Mouse (Mus musculus) cerebellum, adult 9-11 months (tissue): ENCODE measurements around the gene Pdlim7.

ENCODE experiments used
- DNase-seq: peaks from one replicate; pipeline ENCODE4 v3.0.0; 2022

The Pdlim7 gene

DNA sequence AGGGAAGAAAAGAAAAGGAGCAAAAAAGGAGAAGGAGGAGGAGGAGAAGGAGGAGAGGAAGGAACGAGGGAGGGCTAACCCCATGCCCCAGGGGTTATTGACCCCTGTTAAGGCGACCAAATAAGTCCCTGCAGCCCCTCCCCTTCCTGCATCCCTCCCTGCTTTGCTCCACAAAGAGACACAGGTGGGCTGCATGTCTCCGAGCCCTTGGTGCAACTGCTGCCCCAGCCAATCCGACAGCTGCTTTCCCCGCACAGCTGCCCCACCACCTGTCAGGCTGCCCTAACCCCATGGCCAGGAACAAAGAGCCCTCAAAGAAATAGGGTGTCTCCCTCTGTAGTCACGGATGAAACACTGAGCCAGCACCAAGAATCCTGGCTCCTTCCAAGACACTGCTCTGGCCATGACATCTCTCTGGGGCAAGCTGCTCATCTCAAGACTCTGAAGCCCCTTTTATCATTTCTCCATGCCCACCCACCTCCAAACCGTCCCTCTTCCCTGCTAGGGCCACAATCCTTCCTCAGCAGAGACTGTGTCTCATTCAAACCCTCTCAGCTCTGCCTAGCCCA, 28.9 kb downstream of the Pdlim7 start:
- DNase-seq, result no peak

DNA sequence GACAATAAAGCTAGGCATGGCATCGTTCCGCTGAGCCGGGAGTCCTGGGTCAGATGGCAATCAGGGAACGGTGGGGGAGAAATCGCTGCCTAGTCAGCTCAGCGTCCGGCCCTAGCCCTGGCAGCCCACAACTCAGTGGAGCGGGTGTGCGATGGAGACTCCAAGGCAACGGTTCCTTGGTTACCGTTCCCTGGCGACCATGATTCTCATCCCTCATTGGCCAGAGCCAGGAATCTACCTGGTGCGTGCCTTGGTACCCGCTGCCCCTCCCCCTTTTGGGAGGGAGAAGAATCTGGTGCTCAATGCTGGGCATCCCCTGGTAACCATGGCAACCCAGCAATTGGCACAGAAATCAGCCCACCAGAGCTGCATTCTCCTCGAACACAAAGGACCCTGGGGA, 29.9 kb downstream of the Pdlim7 start:
- DNase-seq, result no peak

DNA sequence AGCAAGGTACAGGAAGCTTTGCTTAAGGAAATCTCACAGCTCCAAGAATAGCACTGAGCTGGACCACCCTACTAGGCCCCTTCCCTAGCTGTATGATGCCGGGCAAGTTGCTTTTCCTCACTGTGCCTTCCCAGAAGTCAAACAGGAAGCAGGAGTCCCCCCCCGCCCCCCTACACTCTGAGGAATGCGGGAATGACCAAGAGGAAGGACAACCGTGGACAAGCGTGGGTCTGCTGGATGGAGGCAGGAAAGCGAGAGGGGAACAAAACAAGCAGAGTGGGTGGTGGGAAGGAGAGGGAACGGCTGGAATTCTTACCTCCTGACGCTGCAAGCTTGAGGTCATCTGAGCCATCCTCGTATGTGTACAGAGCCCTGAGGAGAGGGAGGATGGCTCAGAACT, 30.4 kb downstream of the Pdlim7 start:
- DNase-seq, result no peak

DNA sequence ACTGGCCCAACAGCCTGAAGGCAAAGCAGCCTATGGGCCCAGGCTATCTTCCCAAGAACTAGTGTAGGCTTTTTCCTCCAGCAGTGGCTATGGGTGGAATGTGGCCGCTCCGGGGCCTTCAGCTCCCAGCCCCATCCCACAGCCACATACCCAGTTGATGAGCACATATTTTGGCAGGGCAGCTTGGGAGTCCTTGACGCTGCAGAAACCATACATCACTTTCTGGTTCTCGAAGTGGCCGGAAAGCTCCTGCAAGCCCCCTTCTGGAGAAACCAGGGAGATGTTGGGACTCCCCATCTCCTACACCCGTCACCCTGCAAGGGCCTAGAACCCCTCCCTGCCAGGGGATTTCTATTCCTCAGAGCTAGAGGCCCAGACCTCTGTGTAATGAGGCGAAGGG, 30.9 kb downstream of the Pdlim7 start:
- no peak for DNase-seq

DNA sequence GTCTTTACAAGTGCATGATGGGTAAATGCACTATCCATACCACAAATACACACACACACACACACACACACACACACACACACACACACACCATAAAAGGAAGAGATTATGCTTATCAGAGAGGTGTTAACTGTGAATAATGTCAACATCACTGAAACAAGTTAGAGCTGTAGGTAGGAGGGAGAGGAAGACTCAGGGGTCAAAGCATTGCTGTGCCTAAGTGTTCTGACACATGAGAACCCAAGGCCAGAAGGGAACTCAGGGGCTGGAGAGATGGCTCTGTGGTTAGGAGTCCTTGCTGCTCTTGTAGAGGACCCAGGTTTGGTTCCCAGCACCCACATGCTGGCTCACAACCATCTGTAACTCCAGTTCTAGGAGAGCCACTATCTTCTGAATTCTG, 33.5 kb downstream of the Pdlim7 start:
- DNase-seq, result no peak

GRCm38 (mm10) chr13:55479008-55479407, 34.5 kb downstream of the Pdlim7 start:
- DNase-seq, result no peak

GRCm38 (mm10) chr13:55478036-55478435, 35.4 kb downstream of the Pdlim7 start:
- no peak for DNase-seq

DNA sequence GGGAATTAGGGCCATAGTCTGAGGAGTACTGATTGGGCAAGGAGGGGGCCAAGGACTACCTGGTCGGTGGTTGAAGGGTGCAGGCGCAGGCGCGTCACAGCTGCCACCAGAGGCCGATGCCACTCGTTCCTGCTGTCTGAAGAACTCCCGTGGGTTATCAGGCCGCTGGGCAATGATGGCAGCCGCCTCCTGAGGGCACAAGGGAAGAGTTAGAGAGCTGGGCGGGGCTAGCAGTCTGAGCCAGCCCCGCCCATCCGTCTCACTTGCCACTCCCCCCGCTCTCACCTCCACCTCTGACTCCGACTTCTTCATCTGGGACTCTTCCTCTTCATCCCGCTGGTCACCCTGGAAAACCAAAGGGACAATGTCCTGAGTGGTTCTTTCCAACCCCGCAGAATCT, 36.0 kb downstream of the Pdlim7 start:
- no peak for DNase-seq

DNA sequence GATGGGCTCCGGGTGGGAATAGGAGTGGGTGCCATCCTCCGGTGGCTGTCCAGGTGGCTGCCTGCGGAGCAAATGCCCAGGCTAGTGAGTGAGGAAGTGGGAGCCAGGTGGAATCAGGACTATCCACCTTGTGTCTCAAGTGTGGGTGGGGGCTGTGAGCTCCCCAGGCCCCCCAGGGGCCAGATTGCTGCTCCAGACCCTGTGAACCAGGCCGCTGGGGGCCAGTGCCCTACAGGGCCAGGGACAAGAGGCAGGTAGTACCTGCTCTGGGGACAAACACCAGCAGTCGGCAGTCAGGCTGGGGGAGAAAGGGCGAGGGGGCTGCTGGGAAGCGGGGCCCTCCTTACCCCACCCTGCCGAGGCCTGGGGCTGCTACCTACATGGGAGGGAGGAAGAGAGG, 37.2 kb downstream of the Pdlim7 start:
- no peak for DNase-seq

GRCm38 (mm10) chr13:55475750-55476149, 37.7 kb downstream of the Pdlim7 start:
- no peak for DNase-seq

GRCm38 (mm10) chr13:55474621-55475069, 38.8 kb downstream of the Pdlim7 start:
- peak; percentile 57 for DNase-seq

DNA sequence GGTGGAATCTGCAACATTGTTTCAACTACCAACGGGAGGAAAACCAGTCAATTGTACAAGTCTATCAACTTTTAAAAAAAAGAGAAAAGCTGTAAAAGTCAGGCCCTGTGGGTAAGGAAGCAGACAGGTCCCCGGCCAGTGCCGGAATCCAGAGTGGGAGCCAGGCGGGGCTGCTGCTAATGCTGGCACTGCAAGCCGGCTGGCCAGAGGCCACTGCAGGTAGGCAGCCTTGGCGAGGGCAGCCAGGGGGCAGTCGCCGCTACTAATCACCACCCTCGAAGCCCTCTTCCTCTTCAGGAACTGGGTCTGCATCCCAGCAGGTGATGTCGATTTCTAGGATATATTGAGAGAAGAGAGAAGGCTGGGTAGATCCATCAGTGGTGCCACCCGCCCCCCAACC, 39.5 kb downstream of the Pdlim7 start:
- DNase-seq, result no peak

- DNase-seq, result no peak
Observed at GRCm38 (mm10) chr13:55473076-55473831, 40.2 kb downstream of the Pdlim7 start.

GRCm38 (mm10) chr13:55472132-55473022, 41.1 kb downstream of the Pdlim7 start:
- DNase-seq, result peak; percentile 74

- DNase-seq, result no peak
Observed at GRCm38 (mm10) chr13:55471819-55472131, 41.7 kb downstream of the Pdlim7 start.

DNA sequence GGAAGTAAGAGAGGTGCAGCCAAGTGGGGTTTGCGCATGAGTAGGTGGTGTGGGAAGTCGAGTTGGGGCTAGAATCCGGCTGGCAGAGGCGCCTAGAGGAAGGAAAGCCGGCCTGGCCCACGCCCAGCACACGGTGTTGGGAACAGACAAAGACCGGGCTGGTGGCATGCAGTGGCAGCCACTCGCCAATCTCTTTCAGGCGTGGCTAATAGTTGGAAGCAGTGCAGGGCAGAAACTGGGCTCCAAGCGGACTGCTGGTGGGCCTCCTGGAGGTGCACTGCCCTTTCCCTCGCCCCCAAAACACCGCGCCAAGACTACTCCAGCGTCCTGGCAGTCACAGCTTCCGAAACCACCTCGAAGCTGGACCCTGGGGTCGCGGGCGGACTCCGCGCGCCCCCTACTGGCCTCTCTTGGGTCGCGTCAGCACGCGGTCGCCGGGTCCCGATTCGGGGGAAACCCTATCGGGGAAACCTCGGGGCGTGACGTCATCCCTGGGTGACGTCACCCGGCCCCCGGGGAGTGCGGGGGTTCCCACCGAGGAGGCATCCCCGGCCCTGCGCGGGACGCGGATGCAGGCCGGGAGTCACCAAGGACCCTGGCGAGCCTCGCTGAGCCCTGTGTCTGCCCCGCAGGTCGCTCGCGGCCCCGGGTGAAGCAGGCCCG, 42.2 kb downstream of the Pdlim7 start:
- DNase-seq, result peak; percentile 84

GRCm38 (mm10) chr13:55470372-55470771, 43.1 kb downstream of the Pdlim7 start:
- peak; percentile 90 for DNase-seq

DNA sequence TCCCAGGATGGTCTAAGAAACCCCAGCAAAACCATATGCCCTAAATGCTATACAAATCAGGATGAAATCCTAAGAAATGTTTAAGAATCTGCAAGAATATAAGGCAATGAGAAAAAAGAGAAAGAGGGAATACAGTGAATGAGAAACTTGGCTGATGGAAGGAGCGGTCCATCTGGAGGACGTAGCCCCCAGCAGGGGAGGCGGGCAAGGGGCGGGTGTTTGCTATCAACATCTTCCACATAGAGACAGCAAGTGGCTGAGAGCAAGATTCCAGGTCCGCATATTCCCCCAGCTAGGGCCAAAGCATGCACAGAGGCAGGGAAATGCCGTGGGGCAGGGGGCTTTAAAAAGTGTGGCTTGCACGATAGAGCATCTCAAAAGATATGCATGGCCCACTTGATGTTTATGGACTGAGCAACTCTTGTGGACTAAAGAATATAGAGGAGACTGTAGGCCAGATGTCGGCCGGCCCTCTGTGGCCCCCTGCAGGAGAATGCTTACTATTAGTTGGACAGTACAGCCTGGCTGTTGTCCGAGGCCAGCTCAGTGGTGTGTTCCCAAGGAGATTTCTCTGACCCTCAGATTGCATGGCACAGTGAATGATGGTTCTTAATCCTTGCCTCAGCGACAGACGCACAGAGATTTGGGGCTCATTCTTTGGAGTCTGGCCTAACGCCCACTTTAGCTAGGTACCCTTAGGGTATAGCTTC, 44.5 kb downstream of the Pdlim7 start:
- DNase-seq, result no peak

GRCm38 (mm10) chr13:55465830-55466440, 47.5 kb downstream of the Pdlim7 start:
- peak; percentile 16 for DNase-seq

DNA sequence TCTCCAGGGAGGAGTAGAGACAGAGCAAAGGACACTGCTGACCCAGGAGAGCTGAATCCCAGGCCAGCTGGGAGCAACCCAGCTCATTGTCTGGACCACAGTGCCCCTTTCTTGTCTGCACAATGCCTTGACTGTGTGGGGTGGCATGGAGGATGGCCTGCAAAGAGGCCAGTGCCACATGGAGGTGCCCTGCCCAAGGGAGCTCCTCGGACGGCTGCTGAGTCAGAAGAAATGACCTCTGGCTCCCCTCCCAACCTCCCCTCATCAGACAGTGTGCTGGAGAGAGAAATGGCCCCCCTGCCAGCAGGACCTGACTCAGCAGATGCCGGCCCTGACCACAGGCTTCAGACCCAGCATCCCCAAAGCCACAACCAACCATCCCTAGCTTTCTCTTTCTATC, 48.3 kb downstream of the Pdlim7 start:
- no peak for DNase-seq

- peak; percentile 67 for DNase-seq
Observed at GRCm38 (mm10) chr13:55464027-55464884, 49.2 kb downstream of the Pdlim7 start, which contains the start of gene Prr7. Gene Prr7, plus strand, starts transcription at chr13:55464267.
